In the genomic region with DNA sequence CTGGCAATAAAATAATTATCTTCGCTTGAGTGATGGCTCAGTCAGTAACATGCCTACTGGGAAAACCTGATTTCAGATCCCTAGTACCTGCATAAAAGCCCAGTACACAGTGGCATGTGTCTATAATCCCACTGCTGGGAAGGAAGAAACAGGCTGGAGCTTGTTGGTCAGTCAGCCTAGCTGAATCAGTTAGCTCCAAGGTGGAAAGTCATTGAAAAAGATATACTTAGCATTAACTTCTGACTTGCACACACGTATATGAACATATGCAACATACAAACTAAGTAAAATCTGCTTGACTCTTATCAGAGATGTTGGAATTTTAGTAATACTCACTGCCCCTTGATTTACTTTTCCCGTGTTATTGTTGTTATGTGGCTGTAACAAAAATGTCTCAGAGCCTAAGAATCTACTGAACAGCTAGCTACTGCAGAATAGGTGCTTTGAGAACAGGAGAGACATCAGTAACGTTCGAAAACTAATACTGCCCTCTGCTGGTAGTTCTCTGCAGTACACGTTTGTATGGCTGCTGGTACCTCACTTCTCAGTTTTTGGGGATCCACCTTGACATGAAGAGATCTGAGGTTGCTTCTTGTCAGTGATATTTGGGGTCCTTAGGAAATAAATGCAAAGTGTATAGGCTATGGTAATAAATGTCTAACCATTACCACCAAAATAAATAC, we compare ENCODE assay signal across 8 mouse cellular contexts. TPM values are rescaled to one million over a fixed set of nuclear protein-coding genes. Genes with fewer than 3 reads are reported as not detected.
DNase-seq lines count a peak whose midpoint lies in the region; ATAC-seq lines count a peak whose summit lies in the region.

No protein-coding gene starts in this region.

- intact Hi-C loops in left cerebral cortex, postnatal 10 days (cut with DNase I): loop anchor here (1.0 to 10.0 kb wide), 3 partner anchors 87 to 469 kb away; no protein-coding TSS in a partner anchor

- no peak overlapping the region for H3K4me2 ChIP-seq in midbrain, embryonic 14.5 days (ENCODE audit: low read length)

- peaks cover 8% of the 10 kb centered on the region for H3K4me1 ChIP-seq in forebrain, embryonic 10.5 days
- no peaks in the 10 kb centered on the region for H3K4me1 ChIP-seq in midbrain, embryonic 14.5 days (ENCODE audit: control insufficient read depth, insufficient read depth, low read length)

- no peak overlapping the region for H3K27ac ChIP-seq in forebrain, embryonic 10.5 days
- H3K27ac ChIP-seq in midbrain, embryonic 14.5 days (replicated peaks; ENCODE audit: low read depth, low read length): no peak overlapping the region

- no peaks in the 10 kb centered on the region for H3K9me3 ChIP-seq in forebrain, embryonic 10.5 days
- no peaks in the 10 kb centered on the region for H3K9me3 ChIP-seq in midbrain, embryonic 14.5 days (ENCODE audit: control insufficient read depth, low read length)

- no peak overlapping the region for H3K4me3 ChIP-seq in forebrain, embryonic 10.5 days
- no peak overlapping the region for H3K4me3 ChIP-seq in midbrain, embryonic 14.5 days (replicated peaks; ENCODE audit: low read depth, low read length)

- 31% methylated on average over 6 of the region's 6 CpGs for WGBS in forebrain, embryonic 10.5 days
- WGBS in midbrain, embryonic 14.5 days: 35% methylated on average over 6 of the region's 6 CpGs

- ATAC-seq in midbrain, embryonic 14.5 days (ENCODE audit: low FRiP score, low TSS enrichment): peak; percentile 49; the same call in 1 of the 2 replicates

- H3K27me3 ChIP-seq in forebrain, embryonic 10.5 days (ENCODE audit: poor library complexity, severe bottlenecking): no peaks in the 10 kb centered on the region
- H3K27me3 ChIP-seq in midbrain, embryonic 14.5 days (ENCODE audit: control insufficient read depth, insufficient read depth, low read length): no peaks in the 10 kb centered on the region

- peak; percentile 24 for DNase-seq in ovary, postnatal 10 days (ENCODE audit: low spot score)
- no peak for DNase-seq in ovary, postnatal 36 days (ENCODE audit: low spot score)
- peak; percentile 15 for DNase-seq in c-Kit-negative CD71-positive TER-119-positive erythroid progenitor cells, embryonic 14.5 days (ENCODE audit: low read depth, low spot score)
- DNase-seq in forebrain, embryonic 10.5 days (ENCODE audit: extremely low spot score, low spot score): peak; percentile 36
- DNase-seq in hindlimb bud, embryonic 11.5 days (ENCODE audit: extremely low spot score, low read depth, low spot score): peak; percentile 73
- peak; percentile 50 to 70 for DNase-seq in left cerebral cortex, postnatal 10 days (ENCODE audit: extremely low spot score in 1 of 2, low spot score in 2 of 2)
- DNase-seq in midbrain, embryonic 14.5 days: peak; percentile 90
- peak; percentile 51 for DNase-seq in telencephalon, adult 2 months (ENCODE audit: low read depth, low spot score)

- no peak overlapping the region for H3K9ac ChIP-seq in midbrain, embryonic 14.5 days (replicated peaks; ENCODE audit: low read length)

- H3K36me3 ChIP-seq in forebrain, embryonic 10.5 days (replicated peaks): no peaks in the 10 kb centered on the region
- no peaks in the 10 kb centered on the region for H3K36me3 ChIP-seq in midbrain, embryonic 14.5 days (ENCODE audit: control insufficient read depth, insufficient read depth, low read length)

RNA-seq across cellular contexts. Expression of gene Hmcn1, which starts 16.0 kb away (rescaled TPM):
- polyA plus RNA-seq in forebrain, embryonic 10.5 days (2016; fragmentation: Nextera tagmentation; extraction: Ambion mirVana): 9.1 and 10.5 TPM in 2 replicates
- 1 to 10 TPM; 6.2 to 7.2 TPM for total RNA-seq in left cerebral cortex, postnatal 10 days (2021)
- polyA plus RNA-seq in midbrain, embryonic 14.5 days (2014; fragmentation: Nextera tagmentation; extraction: Ambion mirVana): 0.74 and 1.5 TPM in 2 replicates
